Mouse (Mus musculus) hematopoietic multipotent progenitor cell, adult 10-12 weeks (in vitro differentiated cells): Measurements from ENCODE around the gene Olfr287. TPM values are rescaled to one million over a fixed set of nuclear protein-coding genes. Genes with fewer than 3 reads are reported as not detected.

ENCODE experiments used
- polyA plus RNA-seq: library from polyadenylated mRNA; stranded (reverse); fragments of >175 nt; gene quantifications from 2 replicates; pipeline ENCODE4 v1.2.3, GENCODE M21; 2012; ENCODE audit warnings: low replicate concordance

Olfr287 gene
- polyA plus RNA-seq = not detected in 2 replicates

DNA sequence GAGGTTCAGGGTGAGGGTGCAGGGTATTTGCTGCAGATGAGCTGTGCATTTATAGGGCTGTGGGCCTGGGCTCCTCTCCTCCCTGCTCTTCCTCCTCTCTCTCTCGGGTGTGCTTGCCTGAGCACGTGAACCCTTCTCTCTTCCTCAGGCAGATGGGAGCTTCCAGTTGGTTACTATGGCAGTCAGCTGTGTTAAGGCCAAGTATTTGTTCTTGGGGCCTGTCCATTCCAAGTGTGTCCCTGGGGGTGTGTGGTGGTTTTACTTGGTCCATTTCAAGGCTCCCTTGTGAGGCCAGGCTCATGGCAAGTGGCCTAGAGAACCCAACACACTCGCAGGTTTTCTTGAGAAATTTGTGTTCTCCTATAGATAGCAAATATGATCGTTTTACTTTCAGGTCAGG, at the start of gene Olfr287, which contains the start of gene Gm44579:
Gene Olfr287, minus strand, starts transcription at position 180 of the 400 bp plus-strand sequence.
Gene Gm44579, minus strand, starts transcription at position 101 of the 400 bp plus-strand sequence.

DNA sequence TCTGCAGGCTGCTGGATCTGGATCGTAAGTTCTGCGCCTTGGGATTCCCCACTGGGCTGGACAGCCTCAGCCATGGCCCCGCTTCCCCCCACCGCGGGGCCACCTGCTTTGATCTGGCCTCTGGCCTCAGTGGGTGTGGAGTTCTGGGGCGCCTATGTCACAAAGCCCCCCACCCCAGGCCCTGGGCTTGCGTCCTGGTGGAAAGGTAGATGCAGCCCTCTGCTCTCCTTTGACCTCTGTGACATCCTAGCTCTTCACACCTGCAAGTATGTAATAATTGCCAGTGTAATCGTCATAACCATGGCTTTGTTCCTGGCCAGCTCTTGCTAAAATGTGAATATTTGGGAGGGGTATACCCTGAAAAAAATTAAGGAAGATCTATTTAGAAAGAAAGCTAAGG, 36.3 kb upstream of the Olfr287 start, which contains the start of gene H1fnt:
Gene H1fnt, minus strand, starts transcription at position 101 of the 400 bp plus-strand sequence.

DNA sequence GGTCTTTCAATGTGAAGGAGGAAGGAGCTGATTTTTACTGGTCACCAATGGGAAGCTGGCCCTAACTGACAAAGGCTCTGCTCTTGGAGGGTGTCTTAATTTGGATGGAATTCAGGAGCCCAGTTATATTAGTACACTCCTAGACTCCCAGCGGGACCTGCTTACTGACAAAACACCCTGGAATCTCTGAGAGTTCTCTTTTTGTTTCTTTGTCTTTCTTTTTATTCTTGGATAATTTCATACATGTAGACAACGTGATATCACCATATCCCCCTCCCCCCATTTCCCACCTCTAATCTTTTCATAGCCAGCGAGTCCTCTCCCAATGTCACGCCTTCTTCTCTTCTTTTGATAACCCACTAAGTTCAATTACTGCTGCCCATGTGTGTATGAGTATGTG, 13.5 kb upstream of the Olfr287 start, which contains the start of gene Olfr286:
Gene Olfr286, minus strand, starts transcription at position 101 of the 400 bp plus-strand sequence.

DNA sequence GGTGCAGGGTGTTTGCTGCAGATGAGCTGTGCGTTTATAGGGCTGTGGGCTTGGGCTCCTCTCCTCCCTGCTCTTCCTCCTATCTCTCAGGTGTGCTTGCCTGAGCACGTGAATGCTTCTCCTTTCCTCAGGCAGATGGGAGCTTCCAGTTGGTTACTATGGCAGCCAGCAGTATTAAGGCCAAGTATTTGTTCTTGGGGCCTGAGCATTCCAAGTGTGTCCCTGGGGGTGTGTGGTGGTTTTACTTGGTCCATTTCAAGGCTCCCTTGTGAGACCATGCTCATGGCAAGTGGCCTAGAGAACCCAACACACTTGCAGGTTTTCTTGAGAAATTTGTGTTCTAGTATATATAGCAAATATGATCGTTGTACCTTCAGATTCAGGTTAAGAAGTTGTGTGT, 25.4 kb downstream of the Olfr287 start, which contains the start of gene Olfr288:
Gene Olfr288, minus strand, starts transcription at position 101 of the 400 bp plus-strand sequence.

DNA sequence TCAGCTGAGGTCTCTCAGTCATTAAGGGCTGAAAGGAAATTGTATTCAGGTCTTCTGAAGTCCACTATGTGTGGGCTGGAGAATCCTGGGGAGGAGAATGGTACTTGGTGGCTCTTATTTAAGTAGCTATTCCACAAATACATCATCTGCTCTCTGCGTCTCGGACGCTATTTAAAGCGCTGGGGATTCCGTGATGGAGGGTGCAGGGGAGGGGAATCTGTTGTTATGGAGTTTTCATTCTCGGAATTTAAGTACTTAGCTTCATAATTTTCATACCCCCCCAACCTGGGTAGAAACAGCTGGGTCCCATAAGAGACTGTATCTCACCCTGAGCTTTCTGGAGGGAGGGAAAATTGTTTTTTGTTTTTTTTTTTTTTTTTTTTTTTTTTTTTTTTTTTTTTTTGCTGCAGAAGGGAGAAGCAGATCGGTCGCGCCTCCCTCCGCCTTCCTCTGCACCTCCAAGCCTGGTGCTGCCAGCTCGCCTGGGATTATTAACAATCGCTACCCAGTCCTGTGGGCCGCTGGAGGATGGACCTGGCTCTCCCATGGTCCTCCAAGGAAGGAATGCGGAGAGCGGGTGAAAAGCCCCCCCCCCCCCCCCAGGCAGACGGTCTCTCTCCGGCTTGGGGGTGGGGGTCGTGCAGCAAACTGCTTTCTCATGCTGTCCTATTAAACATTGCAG, 53.8 kb downstream of the Olfr287 start, which contains the start of gene Ccdc184:
Gene Ccdc184, plus strand, starts transcription at position 196 of the 682 bp plus-strand sequence.

DNA sequence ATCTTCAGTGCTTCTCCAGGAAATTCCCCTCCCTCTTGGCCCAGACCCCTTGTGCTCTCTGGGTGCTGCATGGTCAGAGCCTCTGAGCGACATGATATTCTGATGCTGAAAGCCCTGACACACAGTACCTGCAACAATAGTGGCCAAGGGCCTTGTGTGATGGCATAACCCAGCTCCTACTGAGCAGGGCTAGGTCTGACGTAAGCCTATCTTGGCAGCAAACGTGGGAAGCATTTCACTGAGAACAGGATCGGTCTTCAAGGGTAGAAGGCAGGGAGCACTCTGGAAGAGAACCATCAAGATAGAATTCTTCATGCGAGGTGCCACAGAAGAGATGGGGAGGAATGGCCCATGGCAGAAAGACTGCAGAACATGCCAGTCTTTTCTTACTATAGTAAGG, 55.3 kb downstream of the Olfr287 start, which contains the start of gene Asb8:
Gene Asb8, minus strand, starts transcription at position 101 of the 400 bp plus-strand sequence.

Other genes with a start within 250 kb of the Olfr287 start
- 0.08 and 0.13 TPM in 2 replicates for gene Col2a1, start 216.4 kb downstream of the Olfr287 start, polyA plus RNA-seq
- gene Pfkm, start 128.5 kb downstream of the Olfr287 start, polyA plus RNA-seq = 0.92 and 4.1 TPM in 2 replicates
- 13.0 and 14.5 TPM in 2 replicates for gene Senp1, start 127.3 kb downstream of the Olfr287 start, polyA plus RNA-seq
- 3.5 and 5.5 TPM in 2 replicates for gene Asb8, start 55.4 kb downstream of the Olfr287 start, polyA plus RNA-seq
- gene Ccdc184, start 53.9 kb downstream of the Olfr287 start, polyA plus RNA-seq = 0.30 and 0.68 TPM in 2 replicates
- not detected in 2 replicates for gene Olfr288, start 25.5 kb downstream of the Olfr287 start, polyA plus RNA-seq
- not detected in 2 replicates for gene Gm44579, start 79 bp downstream of the Olfr287 start, polyA plus RNA-seq
- gene Olfr286, start 13.4 kb upstream of the Olfr287 start, polyA plus RNA-seq = not detected in 2 replicates
- not detected in 2 replicates for gene H1fnt, start 36.2 kb upstream of the Olfr287 start, polyA plus RNA-seq
- not detected in 2 replicates for gene Zfp641, start 75.1 kb upstream of the Olfr287 start, polyA plus RNA-seq
- gene Olfr285, start 96.3 kb upstream of the Olfr287 start, polyA plus RNA-seq = not detected in 2 replicates
- not detected in 2 replicates for gene Olfr284, start 119.9 kb upstream of the Olfr287 start, polyA plus RNA-seq
- gene Olfr283, start 159.9 kb upstream of the Olfr287 start, polyA plus RNA-seq = not detected in 2 replicates
- gene Olfr282, start 210.2 kb upstream of the Olfr287 start, polyA plus RNA-seq = not detected in 2 replicates
- gene Olfr281, start 231.5 kb upstream of the Olfr287 start, polyA plus RNA-seq = not detected in 2 replicates
- gene OR5BS1P, start 248.8 kb upstream of the Olfr287 start, polyA plus RNA-seq = not detected in 2 replicates